Comparison of ENCODE assay signal across 22 mouse cellular contexts in the genomic region with DNA sequence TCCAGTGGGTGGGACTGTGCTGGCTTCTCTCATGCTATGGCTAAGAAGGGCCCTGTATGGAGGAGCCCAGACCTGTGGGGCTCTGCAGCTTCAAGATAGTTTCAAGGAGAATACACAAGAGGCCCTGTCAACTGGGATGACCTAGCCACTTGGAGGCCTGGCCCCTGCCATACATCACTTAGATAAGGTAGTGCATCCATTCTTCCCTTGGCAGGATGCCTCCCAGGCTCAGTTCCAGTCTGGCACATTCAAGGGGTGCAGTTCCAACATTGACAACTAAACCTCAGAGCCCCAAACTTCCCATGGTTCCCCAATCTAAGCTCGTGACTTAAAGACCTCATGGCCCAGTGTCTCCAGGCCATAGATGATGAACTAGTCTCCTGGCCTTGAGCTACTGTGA. TPM values are rescaled to one million over a fixed set of nuclear protein-coding genes. Genes with fewer than 3 reads are reported as not detected.
"Had no signal": no experiment of that assay in that cellular context is flagged by ENCODE, and none has a peak within 500 bp of the region (broad histone marks: within the 10 kb centered on the region; RNA-seq: fewer than 3 reads in every experiment).

No protein-coding gene starts in this region.

- H3K27me3 ChIP-seq: limb, embryonic 13.5 days; liver, embryonic 15.5 days; lung, embryonic 15.5 days; neural tube, embryonic 13.5 days; stomach, embryonic 15.5 days had no signal

- H3K4me2 ChIP-seq: limb, embryonic 13.5 days; liver, embryonic 12.5 days; liver, embryonic 15.5 days; lung, embryonic 15.5 days; midbrain, embryonic 11.5 days; neural tube, embryonic 13.5 days; stomach, embryonic 15.5 days had no signal

- DNase-seq: kidney, adult 2 months; kidney, postnatal 25 days; liver; lung, adult 18-20 months; lung, postnatal 14 days; lung, postnatal 4 days; midbrain, embryonic 14.5 days; right cerebral cortex, adult 18-20 months; right cerebral cortex, postnatal 25 days; spleen, adult 18-20 months; thymus, postnatal 25 days had no signal

- H3K4me3 ChIP-seq: limb, embryonic 10.5 days; limb, embryonic 13.5 days; liver, embryonic 12.5 days; liver, embryonic 15.5 days; lung, embryonic 15.5 days; neural tube, embryonic 13.5 days; stomach, embryonic 15.5 days had no signal

- H3K36me3 ChIP-seq: limb, embryonic 10.5 days; liver, embryonic 12.5 days; liver, embryonic 15.5 days had no signal

- H3K9me3 ChIP-seq: limb, embryonic 10.5 days; limb, embryonic 13.5 days; liver, embryonic 12.5 days; liver, embryonic 15.5 days; lung, embryonic 15.5 days; neural tube, embryonic 13.5 days; stomach, embryonic 15.5 days had no signal

- H3K9ac ChIP-seq: limb, embryonic 13.5 days; liver, embryonic 12.5 days; liver, embryonic 15.5 days; lung, embryonic 15.5 days; neural tube, embryonic 13.5 days; stomach, embryonic 15.5 days had no signal

- H3K27ac ChIP-seq: kidney, postnatal 0 days; limb, embryonic 10.5 days; limb, embryonic 13.5 days; liver, embryonic 12.5 days; liver, embryonic 15.5 days; lung, embryonic 15.5 days; neural tube, embryonic 13.5 days; stomach, embryonic 15.5 days had no signal

- ATAC-seq: liver, embryonic 12.5 days had no signal

- H3K4me1 ChIP-seq: limb, embryonic 10.5 days; limb, embryonic 13.5 days; liver, embryonic 12.5 days; liver, embryonic 15.5 days; lung, embryonic 15.5 days; stomach, embryonic 15.5 days had no signal

RNA-seq across cellular contexts. Expression of gene Ppara, which starts 40.4 kb away (rescaled TPM):
- total RNA-seq: megakaryocyte progenitor cell, adult 5-6 weeks; megakaryocyte-erythroid progenitor cell, adult 5-6 weeks had no signal
